Mouse (Mus musculus): ENCODE data around the gene Rbfox3. TPM values are rescaled to one million over a fixed set of nuclear protein-coding genes. Genes with fewer than 3 reads are reported as not detected.

Rbfox3 gene
- polyA plus RNA-seq, 1 experiment from 2014 or later, result 0.60 TPM

DNA sequence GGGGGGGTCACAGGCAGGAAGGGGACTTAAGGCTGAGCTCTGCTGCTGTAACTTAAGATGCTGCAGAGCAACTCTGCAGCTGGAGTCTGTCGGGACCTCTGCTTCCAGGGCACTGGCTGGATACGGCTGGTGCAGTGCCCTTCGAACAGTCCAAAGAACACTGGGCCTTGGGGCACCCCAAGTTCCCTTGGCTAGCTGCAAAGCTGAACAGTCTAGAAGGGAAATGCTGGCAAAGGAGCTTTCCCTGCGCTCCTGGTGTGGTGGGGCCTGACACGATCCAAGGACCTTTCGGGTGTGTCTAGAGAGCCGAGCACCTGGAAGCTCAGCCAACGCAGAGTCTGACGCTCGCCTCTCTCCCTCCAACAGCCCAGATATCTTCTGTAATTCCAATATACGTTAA is 12.8 kb downstream of the Rbfox3 start:
- no peak overlapping the region for H3K27ac ChIP-seq
- H3K27me3 ChIP-seq (ENCODE audit: insufficient read depth, poor library complexity, severe bottlenecking), result peaks cover 80% of the 10 kb centered on the region
- DNase-seq (ENCODE audit: low spot score), result no peak
- no peak overlapping the region for H3K4me3 ChIP-seq
- peaks cover 13% of the 10 kb centered on the region for H3K4me1 ChIP-seq
- 71% methylated on average over 11 of the region's 11 CpGs for WGBS
- H3K9me3 ChIP-seq, result no peaks in the 10 kb centered on the region
- no peaks in the 10 kb centered on the region for H3K36me3 ChIP-seq

DNA sequence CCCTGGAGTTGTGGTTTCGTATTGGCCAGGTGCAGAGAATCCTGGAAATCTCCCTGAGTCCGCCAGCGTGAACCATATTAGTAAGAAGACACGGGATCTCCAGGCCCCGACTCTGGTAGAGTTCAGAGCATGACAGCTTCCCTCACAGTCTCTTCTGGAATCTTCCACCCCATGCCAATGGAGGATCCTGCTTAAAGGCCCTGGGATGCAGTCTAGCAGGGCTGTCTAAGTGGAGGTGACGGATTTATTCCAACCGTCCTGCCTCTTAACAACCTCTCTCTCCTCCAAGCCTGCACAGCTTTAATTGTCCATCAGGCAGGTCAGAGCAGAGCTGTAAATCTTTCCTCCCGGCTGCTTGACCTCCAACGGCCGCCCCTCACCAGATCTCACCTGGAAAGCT is 13.2 kb downstream of the Rbfox3 start:
- DNase-seq (ENCODE audit: low spot score), result no peak
- Histone ChIP-seq H3K36me3 (no peaks in the 10 kb centered on the region), H3K9me3 (no peaks in the 10 kb centered on the region), H3K27ac (no peak overlapping the region), H3K4me3 (no peak overlapping the region), H3K27me3 (ENCODE audit: insufficient read depth, poor library complexity, severe bottlenecking) (peaks cover 77% of the 10 kb centered on the region), H3K4me1 (peaks cover 13% of the 10 kb centered on the region)
- 64% methylated on average over 10 of the region's 10 CpGs for WGBS

DNA sequence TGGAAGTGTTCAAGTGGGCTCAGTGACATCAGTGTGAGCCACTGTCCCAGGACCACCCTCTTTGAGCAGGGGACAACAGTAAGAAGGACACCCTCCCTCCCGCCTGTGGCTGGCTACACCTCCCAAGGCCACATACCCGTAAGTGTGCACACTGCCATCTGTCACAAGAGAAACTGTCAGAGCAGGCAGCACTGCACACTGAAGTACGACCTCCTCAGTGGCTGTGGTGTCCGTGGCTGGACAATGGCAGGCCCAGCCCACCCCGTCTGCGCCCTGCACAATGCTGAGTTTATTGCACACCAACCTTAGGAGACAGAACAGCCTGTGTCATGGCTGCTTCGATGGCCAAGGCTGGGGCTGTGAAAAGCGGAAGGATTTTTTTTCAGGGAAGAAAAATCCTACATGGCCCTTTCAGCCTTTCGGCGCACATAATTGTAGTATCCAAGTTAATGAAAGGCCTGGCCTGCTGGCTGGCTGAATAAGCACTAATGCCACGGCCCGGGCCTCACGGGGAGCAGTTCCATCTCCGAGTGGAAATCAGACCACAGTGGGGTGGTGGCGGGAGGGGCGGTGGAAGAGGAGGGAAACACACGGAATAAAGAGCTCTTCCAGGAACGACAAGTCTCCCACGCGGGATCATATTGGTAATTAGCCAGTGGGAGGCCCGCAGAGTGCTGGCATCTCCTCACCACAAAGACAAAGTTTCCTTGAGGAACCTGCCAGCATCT is 14.1 kb downstream of the Rbfox3 start:
- no peak overlapping the region for H3K27ac ChIP-seq
- H3K27me3 ChIP-seq (ENCODE audit: insufficient read depth, poor library complexity, severe bottlenecking), result peaks cover 79% of the 10 kb centered on the region

DNA sequence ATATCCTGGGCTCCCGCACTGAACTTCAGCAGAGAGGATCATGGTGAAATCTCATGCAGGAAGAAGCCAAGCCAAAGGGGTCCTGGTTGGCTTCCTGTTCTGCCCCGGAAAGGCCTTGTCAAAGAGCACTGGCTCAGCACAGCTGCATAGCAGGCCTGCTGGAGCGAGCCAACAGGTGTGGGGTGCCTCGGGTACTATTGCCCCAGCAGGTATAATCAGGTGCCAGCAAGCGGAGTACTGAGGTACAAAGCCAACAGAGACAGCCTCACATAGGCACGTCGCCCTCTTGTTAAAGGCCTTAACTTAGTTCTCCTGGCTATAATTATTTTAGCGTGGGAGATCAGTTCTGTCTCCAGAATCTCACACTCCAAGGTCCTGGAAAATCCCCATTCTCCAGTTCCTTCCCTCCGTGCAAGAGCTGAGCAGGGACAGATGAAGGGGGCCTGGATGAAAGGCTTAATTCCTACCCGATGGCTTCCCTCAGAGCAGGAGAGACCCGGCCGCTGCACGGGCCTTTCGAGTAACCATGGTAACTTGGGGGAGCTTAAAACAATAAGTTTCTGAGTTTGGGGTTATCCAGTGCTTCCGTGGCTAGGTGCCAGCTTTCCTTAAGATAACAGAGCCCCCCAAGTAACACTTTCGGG is 15.2 kb downstream of the Rbfox3 start:
- Histone ChIP-seq H3K36me3 (no peaks in the 10 kb centered on the region), H3K4me1 (peaks cover 13% of the 10 kb centered on the region), H3K9me3 (no peaks in the 10 kb centered on the region), H3K27me3 (ENCODE audit: insufficient read depth, poor library complexity, severe bottlenecking) (peaks cover 75% of the 10 kb centered on the region), H3K27ac (no peak overlapping the region), H3K4me3 (no peak overlapping the region)
- DNase-seq (ENCODE audit: low spot score), result no peak
- WGBS, result 71% methylated on average over 16 of the region's 16 CpGs

More for the DNA sequence above, 14.1 kb downstream of the Rbfox3 start:
- no peaks in the 10 kb centered on the region for H3K9me3 ChIP-seq
- H3K4me3 ChIP-seq, result no peak overlapping the region
- DNase-seq (ENCODE audit: low spot score), result no peak
- WGBS, result 83% methylated on average over 21 of the region's 21 CpGs
- H3K36me3 ChIP-seq, result no peaks in the 10 kb centered on the region
- peaks cover 13% of the 10 kb centered on the region for H3K4me1 ChIP-seq

DNA sequence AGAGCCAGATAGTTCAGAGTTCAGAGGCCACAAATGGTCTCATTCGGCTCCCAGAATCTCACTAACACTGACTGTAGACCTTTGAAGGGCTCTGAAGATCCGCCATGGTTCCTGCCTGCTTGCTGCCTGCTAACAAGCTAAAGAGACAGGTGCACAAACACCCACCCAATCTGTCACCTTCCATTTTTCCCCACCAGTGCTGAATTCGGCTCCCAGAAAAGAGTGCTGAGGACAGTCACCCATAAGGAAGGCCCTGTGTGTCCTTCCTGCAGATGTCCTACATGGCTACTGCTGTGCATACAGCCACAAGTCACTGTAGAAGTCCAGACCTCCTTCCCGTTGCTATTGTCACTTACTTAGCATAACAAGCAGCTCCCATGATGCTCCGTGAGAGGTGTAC is 16.6 kb downstream of the Rbfox3 start:
- H3K4me3 ChIP-seq, result no peak overlapping the region
- no peak for DNase-seq (ENCODE audit: low spot score)
- no peak overlapping the region for H3K27ac ChIP-seq
- H3K9me3 ChIP-seq, result no peaks in the 10 kb centered on the region
- peaks cover 7% of the 10 kb centered on the region for H3K4me1 ChIP-seq
- H3K27me3 ChIP-seq (ENCODE audit: insufficient read depth, poor library complexity, severe bottlenecking), result peaks cover 75% of the 10 kb centered on the region
- WGBS, result 74% methylated on average over 5 of the region's 5 CpGs
- no peaks in the 10 kb centered on the region for H3K36me3 ChIP-seq

DNA sequence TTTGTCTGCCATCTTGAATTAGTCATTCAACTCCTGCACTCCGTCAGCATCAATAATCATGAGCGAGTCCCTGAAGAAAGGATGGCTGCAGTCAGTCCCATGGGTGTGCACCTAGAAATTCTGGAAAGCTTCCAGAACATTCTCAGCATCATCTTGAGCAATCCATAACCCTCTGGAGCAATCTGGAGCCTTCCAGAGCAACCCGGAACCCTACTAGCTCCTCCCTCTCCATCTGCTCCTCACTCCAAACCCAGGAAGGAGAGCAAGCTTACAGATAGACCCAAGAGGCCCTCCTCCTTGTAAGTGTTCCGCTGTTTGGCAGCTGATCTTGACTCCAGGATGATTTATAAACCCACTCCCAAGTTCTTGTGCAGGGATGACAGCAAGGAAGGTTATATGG is 17.2 kb downstream of the Rbfox3 start:
- no peaks in the 10 kb centered on the region for H3K9me3 ChIP-seq
- H3K27me3 ChIP-seq (ENCODE audit: insufficient read depth, poor library complexity, severe bottlenecking), result peaks cover 76% of the 10 kb centered on the region
- WGBS, result 81% methylated on average over 4 of the region's 4 CpGs
- DNase-seq (ENCODE audit: low spot score), result no peak
- H3K4me1 ChIP-seq, result 0 out of 2 replicates have a peak, but pooled peaks cover 4% of the 10 kb centered on the region
- no peak overlapping the region for H3K27ac ChIP-seq
- H3K4me3 ChIP-seq, result no peak overlapping the region
- H3K36me3 ChIP-seq, result no peaks in the 10 kb centered on the region

DNA sequence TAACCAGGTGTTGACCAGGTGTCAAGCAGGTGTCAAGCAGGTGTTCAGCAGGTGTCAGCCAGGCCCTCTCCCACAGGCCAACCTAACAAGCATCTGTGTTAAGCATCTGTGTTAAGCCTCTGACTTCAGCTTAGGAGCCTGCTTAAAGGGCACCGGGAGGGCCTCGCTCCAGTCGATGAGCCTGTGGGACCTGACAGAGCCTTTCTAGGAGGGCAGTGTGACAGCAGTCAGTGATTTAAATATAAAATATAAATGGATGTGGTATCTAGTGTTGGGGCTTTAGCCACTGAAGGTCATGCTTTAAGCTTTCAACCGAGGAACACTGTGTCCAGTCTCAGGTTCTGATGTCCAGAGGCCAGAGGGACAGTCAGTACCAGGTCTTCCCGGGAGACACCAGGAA is 18.5 kb downstream of the Rbfox3 start:
- no peaks in the 10 kb centered on the region for H3K4me1 ChIP-seq
- DNase-seq (ENCODE audit: low spot score), result no peak
- WGBS, result 84% methylated on average over 5 of the region's 5 CpGs

DNA sequence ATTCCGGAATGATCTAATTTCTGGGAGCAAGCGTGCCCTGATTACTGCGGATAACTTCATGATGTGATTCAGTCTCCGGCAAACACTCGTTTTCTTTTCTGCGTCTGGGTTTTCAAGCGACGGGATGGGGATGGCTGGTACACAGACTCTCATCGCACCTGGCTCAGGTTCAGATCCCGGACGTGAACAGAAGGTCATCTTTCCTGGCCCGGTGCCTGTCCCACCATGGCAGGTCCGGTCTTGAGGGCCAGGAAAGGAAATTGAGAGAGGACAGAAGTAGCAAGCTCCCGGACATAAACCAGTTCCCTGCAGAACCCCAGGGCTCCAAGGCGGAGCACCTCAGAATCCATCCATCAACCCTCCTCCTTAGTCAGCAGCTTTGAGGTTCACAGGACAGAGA is 19.9 kb downstream of the Rbfox3 start:
- DNase-seq (ENCODE audit: low spot score), result no peak
- Histone ChIP-seq H3K27ac (no peak overlapping the region), H3K4me3 (no peak overlapping the region), H3K27me3 (ENCODE audit: insufficient read depth, poor library complexity, severe bottlenecking) (peaks cover 55% of the 10 kb centered on the region), H3K36me3 (no peaks in the 10 kb centered on the region), H3K9me3 (no peaks in the 10 kb centered on the region), H3K4me1 (no peaks in the 10 kb centered on the region)
- WGBS, result 85% methylated on average over 15 of the region's 15 CpGs

More for the DNA sequence above, 18.5 kb downstream of the Rbfox3 start:
- no peaks in the 10 kb centered on the region for H3K9me3 ChIP-seq
- no peaks in the 10 kb centered on the region for H3K36me3 ChIP-seq
- H3K27ac ChIP-seq, result no peak overlapping the region
- H3K27me3 ChIP-seq (ENCODE audit: insufficient read depth, poor library complexity, severe bottlenecking), result peaks cover 68% of the 10 kb centered on the region
- no peak overlapping the region for H3K4me3 ChIP-seq

DNA sequence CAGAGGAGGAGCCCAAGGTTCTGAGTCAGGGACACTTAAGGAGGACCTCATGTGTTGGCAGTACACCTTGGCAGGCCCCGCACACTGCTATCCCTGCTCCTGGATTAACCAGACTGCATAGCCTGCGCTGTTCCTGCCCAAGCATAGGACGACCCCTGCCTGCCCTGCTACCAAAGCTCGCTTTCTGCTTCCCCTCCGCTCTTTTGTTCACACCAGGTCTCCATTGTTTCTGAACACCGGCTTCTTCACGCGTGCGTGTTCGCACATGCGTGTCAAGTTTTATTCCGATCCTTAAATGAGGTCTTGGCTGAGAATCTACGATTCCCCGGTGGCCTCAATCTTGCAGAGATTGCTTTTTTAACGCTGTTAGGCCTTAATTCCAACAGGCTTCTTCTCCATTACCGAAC is 20.4 kb downstream of the Rbfox3 start:
- Histone ChIP-seq H3K9me3 (no peaks in the 10 kb centered on the region), H3K4me1 (no peaks in the 10 kb centered on the region), H3K4me3 (no peak overlapping the region), H3K36me3 (no peaks in the 10 kb centered on the region), H3K27ac (no peak overlapping the region), H3K27me3 (ENCODE audit: insufficient read depth, poor library complexity, severe bottlenecking) (peaks cover 50% of the 10 kb centered on the region)
- DNase-seq (ENCODE audit: low spot score), result no peak
- 78% methylated on average over 16 of the region's 16 CpGs for WGBS

DNA sequence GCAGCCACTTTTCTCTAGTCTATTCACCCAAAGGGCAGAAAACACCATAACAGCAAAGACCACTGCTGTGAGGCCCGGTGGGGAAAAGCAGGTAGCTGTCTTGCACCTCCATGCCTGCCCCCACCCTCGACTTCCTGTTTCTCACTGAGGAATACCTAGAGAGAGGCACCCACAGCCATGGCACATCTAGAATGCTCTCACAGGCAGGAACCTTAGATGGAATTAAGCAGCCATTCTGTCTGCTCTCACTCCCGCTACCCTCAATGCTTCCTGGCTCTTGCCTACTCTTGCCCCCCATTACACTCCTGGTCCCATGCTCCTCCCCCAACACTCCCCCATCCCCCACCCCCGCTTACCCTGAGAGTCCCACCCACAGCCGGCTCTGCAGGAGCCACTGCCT is 20.9 kb downstream of the Rbfox3 start:
- H3K4me1 ChIP-seq, result no peaks in the 10 kb centered on the region
- WGBS, result 47% methylated on average over 5 of the region's 5 CpGs
- H3K9me3 ChIP-seq, result no peaks in the 10 kb centered on the region
- no peak overlapping the region for H3K27ac ChIP-seq
- DNase-seq (ENCODE audit: low spot score), result no peak
- H3K36me3 ChIP-seq, result no peaks in the 10 kb centered on the region
- H3K27me3 ChIP-seq (ENCODE audit: insufficient read depth, poor library complexity, severe bottlenecking), result peaks cover 45% of the 10 kb centered on the region
- H3K4me3 ChIP-seq, result no peak overlapping the region

DNA sequence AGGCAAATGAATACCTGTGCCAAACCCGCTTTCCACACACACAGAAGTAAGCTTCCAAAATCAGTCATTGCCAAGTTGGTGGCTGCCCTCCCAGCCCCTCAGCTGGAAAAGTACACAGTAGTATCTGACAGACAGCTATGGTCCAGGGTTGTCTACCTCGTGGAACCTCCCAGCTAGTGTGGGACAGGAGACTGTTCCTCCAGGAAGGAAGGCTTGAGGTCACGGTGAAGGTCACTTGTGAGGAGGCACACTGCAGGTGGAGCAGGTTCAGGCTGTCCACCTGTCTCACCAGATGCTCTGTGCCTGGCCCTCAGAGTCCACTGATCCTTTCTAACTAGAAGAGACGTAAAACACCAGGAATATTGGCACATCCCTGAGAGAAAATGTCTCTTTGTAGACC is 21.9 kb downstream of the Rbfox3 start:
- no peak overlapping the region for H3K27ac ChIP-seq
- no peaks in the 10 kb centered on the region for H3K4me1 ChIP-seq
- peaks cover 40% of the 10 kb centered on the region for H3K27me3 ChIP-seq (ENCODE audit: insufficient read depth, poor library complexity, severe bottlenecking)
- no peaks in the 10 kb centered on the region for H3K9me3 ChIP-seq
- no peak overlapping the region for H3K4me3 ChIP-seq
- no peak for DNase-seq (ENCODE audit: low spot score)
- H3K36me3 ChIP-seq, result no peaks in the 10 kb centered on the region
- WGBS, result 72% methylated on average over 4 of the region's 4 CpGs

DNA sequence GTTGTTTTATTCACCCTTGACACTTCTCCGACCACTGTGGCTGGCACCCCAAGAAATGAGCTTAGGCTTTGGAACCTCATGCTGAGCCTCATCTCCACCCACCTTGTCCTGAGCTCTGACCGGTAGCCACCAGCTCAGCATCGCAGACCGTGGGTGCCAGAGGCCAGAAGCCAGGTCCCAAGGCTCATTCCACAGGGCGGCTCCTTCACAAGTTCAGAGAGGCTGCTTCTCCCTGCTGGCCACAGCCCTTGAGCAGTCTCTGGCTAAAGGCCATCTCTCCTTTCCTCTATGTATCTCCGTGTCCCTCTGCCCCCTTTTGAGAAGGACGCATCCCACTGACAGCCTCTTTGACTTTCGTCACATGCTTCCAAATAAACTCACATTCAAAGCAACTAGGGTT is 23.0 kb downstream of the Rbfox3 start:
- Histone ChIP-seq H3K36me3 (no peaks in the 10 kb centered on the region), H3K27me3 (ENCODE audit: insufficient read depth, poor library complexity, severe bottlenecking) (peaks cover 39% of the 10 kb centered on the region), H3K4me3 (no peak overlapping the region), H3K9me3 (no peaks in the 10 kb centered on the region), H3K27ac (no peak overlapping the region), H3K4me1 (no peaks in the 10 kb centered on the region)
- DNase-seq (ENCODE audit: low spot score), result no peak
- 67% methylated on average over 8 of the region's 8 CpGs for WGBS

DNA sequence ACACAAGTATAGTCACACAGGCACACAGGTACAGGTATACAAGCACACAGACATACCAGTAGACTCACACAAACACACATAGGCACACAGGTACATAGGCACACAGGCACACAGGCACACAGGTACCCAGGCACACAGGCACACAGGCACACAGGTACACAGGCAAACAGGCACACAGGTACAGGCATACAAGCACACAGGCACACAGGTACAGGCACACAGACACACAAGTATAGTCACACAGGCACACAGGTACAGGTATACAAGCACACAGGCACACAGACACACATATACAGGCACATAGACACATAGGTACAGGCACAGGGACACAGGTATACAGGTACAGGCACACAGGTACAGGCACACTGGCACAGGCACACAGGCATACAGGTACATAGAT is 24.2 kb downstream of the Rbfox3 start:
- Histone ChIP-seq H3K36me3 (no peaks in the 10 kb centered on the region), H3K4me3 (no peak overlapping the region), H3K27ac (no peak overlapping the region), H3K27me3 (ENCODE audit: insufficient read depth, poor library complexity, severe bottlenecking) (peaks cover 32% of the 10 kb centered on the region), H3K9me3 (no peaks in the 10 kb centered on the region), H3K4me1 (0 out of 2 replicates have a peak, but pooled peaks cover under 1% of the 10 kb centered on the region)
- DNase-seq (ENCODE audit: low spot score), result no peak

Measured in heart, embryonic 10.5 days (tissue).